Mouse (Mus musculus) kidney, adult 2 months (tissue): Measurements from ENCODE around the gene Yrdc.

Experiments used
- CTCF ChIP-seq: fragments of 200-500 bp; conservative IDR thresholded peaks from 2 replicates; pipeline ENCODE4 v1.5.1; 2011; ENCODE audit warnings: low read depth, mild to moderate bottlenecking, control low read depth, low read length, moderate library complexity, mixed read lengths; ENCODE audit not compliant: insufficient read depth, insufficient read length
- POLR2A ChIP-seq: fragments of 200-500 bp; IDR thresholded peaks from one replicate; pipeline ENCODE4 v1.6.1; 2011; ENCODE audit warnings: low read depth, low read length, control low read depth

- TF ChIP-seq CTCF (no peak), POLR2A (no peak)
These were observed 44.3 kb downstream of the Yrdc start for GRCm38 (mm10) chr4:124894508-124895428.
